Mouse (Mus musculus): ENCODE results near the gene Nprl3.
"Not testable (repeated sequence)": the region's sequence is repeated elsewhere in the genome, so short reads cannot be mapped to it uniquely, and the experiment has no call there.

Gene Nprl3

DNA sequence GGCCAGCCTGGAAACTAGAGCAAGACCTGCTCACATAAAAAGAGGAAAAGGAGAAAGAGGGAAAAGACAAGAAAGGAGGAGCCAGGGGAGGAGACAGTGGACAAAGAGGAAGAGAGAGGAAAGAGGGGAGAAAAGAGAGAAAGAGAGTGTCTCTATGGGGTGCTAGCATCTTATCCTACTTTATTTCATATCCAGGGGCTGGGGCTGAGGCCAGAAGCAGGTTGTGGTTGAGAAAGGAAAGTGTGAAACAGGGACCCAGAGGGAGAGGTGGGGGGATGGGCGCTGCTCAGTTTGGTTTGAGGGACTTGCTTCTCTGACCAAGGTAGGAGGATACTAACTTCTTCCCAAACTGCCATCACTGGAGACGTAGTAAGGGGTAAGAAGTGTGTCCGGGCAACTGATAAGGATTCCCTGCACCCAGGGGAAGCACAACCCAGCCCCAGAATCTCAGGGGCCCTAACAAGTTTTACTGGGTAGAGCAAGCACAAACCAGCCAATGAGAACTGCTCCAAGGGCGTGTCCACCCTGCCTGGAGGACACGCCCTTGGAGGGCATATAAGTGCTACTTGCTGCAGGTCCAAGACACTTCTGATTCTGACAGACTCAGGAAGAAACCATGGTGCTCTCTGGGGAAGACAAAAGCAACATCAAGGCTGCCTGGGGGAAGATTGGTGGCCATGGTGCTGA lies 15.7 kb upstream of the Nprl3 start, which contains the start of gene Hba-a1:
Gene Hba-a1, plus strand, starts transcription at position 421 of the 687 bp plus-strand sequence.
- not testable (repeated sequence) for DNase-seq

DNA sequence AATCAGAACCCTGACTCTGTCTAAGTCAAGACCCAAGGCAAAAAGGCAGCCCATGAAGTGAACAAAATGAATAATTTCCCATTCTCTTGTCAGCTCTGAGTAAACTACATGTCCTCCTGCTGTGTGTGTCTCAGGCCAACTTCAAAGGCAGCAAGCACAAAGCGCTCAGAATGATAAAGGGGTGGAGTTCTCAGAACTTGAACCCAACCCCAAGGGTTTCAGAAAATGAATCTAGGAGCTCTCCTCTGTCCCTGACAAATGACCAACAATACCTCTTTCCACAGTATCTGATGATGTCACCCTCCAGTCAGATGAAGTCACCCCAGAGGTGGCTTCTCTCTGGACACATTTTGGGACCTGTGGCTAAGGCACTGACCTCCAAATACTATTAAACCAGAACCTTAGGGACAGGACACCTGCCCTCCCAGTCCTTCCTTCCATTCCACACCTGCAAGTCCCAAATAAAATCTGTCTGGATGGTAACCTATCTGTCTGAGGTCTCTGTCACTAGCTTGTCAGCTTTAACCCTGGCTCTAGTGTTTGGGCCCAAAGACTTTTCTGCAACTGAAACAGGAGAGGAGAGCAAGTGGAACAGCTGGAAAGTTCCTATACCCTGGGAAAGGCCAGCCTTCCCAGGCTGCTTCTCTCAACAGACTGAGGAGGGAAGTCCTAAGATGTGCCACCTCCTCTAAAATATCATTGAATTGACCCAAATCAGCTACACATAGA lies 14.1 kb upstream of the Nprl3 start:
- no peak for DNase-seq

DNA sequence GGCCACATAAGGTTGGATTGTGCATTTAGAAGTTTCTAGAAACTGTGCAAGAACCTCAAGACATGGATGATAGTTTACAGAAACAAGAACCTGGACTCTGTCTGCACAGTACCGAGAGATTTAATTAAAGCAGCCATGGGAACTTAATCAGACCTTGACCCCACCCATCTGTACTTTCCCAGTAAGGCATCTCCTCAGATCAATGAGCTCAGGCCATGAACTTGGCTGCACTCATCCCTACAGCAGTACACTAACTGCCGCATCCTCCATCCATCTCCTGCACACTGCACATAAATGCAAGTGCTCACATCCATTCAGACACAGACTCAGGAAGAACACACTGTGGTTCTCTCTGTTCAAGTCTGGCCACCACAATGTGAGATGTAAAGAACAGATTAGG lies 13.1 kb upstream of the Nprl3 start:
- DNase-seq: no peak

DNA sequence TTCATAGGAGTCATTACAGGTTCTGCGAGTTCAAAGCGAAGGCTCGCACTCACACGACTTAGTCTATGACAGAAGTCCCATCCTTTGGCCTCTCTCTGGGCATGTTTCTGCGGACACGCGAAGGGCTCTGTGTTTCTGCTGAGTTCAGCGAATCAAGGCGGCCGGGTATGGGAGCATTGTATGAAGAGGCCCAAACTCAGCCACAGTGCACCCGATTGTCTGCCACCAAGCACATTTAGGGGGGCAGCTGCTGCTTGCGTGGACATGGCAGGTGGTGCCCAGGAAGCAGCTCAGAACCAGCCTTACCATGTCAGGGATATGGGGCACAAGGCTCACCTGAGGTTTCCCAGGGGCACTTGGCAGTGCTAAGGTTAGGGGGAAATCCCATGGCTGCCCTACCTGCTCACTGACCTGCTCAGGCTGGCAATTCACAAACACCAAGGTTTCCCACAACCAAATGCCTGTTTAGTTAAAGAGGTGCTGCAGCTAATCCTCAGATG lies 11.0 kb upstream of the Nprl3 start:
- DNase-seq: no peak

DNA sequence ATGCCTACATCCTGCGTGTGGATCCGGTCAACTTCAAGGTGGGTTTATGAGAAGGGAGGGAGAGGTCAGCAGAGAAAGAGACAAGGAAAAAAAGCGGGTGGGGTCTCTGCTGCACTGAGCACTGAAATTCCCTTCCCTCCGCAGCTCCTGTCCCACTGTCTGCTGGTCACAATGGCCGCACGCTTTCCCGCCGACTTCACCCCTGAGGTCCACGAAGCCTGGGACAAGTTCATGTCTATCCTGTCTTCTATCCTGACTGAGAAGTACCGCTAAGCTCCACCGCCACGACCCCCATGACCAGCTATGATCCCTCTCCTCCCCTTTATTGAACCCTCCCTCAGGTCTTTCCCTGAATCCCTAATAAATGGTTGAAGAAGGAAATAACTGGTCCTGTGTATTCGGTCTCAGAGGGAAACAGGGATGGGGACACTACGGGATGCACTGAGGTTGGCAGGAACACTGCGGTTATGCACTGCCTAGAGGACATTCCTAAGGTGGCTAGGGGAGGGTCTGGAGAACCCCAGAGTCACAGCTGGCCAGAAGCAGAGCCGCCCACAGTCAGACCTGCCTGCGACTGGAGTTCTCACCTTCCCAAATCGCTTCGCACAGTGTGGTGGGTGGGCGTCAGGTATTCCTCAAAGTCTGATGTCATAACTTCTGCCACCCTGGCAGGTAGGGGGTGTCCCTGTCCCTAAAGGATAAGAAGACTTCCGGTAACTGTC lies 10.4 kb upstream of the Nprl3 start:
- no peak for DNase-seq

DNA sequence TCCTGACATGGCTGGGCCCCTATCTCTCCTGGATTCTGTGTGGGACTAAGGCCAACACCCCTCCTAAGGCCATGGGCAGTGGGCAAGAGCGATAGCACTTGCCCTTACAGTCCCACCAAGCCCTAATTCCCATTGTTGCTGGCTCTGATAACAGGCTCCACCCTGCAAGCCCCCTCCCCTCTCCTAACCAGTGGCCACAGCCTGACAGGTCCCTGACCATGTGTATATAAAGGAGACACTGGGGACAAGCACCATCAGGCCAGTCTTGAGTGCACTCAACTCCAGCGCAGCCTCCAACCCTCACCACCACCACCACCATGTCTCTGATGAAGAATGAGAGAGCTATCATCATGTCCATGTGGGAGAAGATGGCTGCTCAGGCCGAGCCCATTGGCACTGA lies 8.8 kb upstream of the Nprl3 start, which contains the start of gene Hba-x:
Gene Hba-x, plus strand, starts transcription at position 54 of the 400 bp plus-strand sequence.
- DNase-seq: no peak

DNA sequence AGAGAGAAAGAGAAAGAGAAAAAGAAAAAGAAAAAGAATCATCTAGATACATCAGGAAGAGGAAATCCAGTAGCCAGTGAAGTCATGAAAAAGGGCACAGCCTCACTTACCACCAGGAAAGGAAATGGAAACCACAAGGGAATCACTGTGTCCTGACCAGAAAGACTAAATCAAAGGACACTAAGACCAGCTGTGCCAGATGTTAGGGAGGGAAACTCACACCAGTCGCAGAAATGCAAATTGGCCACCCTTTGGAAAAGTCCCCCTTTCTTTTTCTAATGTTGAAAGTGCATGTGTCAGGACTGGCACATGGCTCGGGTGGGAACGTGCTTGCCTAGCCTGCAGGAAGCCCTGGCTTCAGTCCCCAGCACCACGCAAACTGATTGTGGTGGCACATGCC lies 3.7 kb upstream of the Nprl3 start:
- no peak for DNase-seq

DNA sequence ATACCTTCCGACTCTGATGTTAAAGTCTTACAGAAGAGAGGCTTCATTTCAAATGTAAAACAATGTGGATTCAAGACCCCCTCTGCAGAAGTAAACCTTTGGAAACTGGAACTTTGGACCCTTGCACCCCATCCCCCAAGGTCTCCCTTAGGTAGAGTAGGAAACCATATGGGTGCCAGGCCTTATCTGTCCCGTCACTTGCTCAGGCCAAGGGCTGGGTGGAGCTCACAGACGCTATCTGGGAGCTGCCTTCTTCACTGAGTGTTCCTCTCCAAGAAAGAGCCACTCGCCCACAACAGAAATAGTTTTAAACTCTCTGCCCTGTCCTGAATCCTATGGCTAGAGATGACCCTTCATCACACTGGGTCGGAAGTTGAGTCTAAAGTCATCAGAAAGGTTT lies 1.4 kb upstream of the Nprl3 start:
- DNase-seq: no peak

DNA sequence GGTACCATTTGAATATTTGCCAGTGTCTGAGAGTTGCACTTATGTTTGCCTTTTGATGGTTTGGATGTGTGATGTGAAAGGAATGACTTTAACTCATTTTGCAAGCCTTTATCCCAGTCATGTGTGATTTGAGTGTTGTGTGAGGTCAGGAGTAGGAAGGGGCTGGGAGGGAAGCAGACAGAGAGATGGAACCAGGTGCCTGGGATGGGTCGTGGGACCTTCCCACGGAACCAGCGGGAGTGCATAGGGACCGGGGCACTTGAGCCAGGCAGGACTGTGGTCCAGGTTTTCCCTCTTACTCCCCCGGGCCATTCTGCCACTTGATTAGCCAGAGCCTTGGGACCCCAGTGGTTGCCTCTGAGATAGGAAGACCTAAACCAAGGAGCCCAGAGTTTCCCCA lies 457 bp upstream of the Nprl3 start:
- no peak for DNase-seq

DNA sequence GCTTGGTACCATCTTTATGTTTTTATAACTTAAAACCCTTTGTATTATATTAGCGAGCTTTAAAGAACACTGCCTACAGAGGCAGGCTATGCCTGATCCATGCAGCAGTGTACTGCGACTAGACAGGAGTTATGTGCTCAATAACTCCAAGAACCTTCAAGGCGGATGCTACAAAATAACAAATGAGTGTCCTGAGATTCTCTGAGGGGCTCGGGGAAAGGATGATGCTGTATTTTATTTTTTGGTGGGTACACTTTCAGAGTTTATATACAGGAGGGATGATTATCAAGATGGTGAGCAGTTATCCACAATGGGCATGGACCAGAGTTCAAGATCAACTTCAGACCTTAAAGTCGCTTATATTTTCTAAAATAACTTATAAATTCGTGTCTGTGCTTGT lies 731 bp downstream of the Nprl3 start:
- no peak for DNase-seq

DNA sequence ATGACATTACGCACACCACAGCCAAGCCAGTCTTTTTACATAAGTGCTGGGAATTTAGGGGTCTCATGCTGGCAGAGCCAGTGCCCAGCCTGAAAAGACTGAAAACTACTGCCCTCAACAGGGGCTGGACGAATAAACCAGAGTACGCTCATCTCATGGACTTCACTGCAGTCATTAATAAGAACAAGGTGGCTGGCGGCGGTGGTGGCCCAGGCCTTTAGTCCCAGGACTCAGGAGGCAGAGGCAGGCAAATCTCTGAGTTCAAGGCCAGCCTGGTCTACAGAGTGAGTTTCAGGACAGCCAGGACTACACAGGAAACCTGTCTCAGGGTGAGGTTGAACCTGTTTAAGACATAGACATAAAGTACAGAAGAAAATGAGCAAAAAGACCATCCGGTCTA lies 1.3 kb downstream of the Nprl3 start:
- DNase-seq: no peak

DNA sequence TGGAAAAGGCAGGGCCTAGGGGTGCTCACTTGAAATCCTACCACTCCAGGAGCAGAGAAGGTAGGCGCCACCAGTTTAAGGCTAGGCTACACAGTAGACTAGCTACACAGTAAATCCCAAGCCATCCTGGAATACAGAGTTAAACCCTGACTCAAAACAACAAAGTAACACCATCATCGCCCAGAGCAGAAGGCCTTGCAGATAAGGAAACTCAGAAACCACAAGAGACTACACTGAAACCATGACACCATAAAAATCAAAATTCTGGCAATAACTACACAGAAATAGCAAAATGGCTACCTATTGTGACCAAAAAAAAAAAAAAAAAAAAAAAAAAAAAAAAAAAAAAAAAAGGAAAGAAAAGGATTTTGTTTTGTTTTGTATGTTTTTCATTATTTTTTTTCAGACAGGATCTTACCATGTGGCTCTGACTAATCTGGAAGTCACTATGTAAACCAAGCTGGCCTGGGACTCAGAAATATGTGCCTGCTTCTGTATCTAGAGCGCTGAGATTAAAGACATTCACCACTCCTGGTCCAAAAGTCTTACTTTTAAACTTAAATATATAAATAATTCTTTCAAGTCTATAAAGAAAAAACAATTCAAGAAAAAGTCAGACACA lies 2.3 kb downstream of the Nprl3 start:
- DNase-seq: no peak

DNA sequence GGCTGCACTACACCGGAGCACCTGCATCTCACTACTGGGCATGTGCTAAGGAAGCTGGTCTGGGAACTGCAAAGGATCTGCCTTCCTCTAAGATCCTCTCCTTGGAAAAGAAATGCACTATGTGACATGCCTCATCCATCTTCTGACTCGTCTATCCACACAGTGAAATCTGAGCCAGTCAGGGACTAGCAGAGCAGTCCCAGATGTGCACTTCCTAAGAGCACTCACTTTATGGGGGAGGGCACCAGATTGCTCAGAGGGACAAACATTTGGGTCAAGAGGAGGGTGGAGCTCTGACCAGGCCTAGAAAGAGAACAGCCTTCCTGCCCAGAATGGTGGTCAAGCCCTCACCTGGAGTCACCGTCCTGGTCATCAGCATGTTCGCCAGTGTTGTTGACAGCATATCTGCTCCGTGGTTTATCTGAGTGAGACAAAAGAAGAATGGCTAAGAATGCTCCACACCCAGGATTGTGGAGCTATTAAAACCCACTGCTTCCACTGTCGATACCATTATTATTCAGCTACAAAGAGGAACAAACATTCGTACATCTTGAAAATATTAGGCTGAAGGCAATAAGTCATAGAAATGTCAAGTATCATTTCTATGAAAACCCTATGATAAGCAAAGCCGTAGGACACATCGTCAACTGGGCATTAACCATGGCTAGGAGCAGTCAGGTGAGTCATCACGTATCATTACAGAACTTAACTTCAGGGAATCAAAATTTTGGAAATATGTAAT lies 4.7 kb downstream of the Nprl3 start:
- DNase-seq: no peak

DNA sequence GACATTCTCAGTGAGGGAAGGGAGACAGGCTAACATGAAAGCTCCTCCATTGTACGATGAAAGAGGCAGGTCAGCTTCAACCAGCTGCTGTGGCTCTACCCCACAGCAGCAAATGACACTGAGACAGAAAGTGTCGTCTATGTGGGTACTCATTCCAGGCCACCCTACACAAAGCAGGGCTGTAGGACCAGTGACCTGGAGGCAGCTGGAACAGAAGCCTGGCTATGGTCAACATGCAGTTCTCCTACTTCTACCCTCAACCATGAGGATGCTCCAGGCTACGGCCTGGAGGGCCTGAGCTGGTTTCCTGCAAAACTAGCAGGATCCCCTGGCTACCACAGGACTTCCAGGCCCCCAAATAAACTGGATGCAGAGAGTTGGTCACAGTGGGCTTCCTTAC lies 10.9 kb downstream of the Nprl3 start:
- DNase-seq: no peak

DNA sequence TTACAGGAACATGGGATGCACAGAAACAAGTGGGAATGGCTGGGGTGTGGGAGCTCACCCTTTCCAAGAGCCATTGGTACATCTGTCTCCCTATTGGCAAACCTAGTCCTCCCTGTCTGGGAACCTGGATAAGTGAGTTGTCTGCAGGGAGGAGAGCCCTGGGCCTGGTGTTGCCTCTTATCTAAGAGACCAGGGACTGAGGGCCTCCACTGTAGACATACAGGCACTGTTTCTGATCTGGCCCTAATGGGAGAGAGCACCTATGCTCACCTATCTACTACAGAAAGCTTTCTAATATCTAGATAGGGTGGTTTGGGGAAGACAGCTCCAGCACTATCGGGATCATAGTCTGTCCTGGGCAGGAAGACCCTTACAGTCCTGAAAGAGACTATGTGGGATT lies 11.4 kb downstream of the Nprl3 start:
- no peak for DNase-seq

DNA sequence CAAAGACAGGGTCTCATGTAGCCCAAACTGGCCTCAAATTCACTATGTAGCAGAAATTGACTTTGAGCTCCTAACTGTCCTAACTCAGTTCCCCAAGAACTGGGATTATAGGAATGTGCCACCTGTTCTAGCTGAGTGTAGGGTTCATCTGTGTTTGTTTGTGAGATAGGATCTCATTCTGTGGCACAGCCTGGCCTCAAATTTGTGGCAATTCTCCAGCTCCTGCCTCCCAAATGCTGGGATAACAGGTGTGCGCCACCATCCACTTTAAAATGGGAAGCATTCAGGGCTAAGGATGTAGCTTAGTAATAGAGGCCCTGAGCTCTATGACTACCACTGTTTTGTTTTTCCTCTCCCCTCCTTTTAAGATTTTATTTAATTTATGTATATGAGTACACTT lies 14.4 kb downstream of the Nprl3 start:
- no peak for DNase-seq

DNA sequence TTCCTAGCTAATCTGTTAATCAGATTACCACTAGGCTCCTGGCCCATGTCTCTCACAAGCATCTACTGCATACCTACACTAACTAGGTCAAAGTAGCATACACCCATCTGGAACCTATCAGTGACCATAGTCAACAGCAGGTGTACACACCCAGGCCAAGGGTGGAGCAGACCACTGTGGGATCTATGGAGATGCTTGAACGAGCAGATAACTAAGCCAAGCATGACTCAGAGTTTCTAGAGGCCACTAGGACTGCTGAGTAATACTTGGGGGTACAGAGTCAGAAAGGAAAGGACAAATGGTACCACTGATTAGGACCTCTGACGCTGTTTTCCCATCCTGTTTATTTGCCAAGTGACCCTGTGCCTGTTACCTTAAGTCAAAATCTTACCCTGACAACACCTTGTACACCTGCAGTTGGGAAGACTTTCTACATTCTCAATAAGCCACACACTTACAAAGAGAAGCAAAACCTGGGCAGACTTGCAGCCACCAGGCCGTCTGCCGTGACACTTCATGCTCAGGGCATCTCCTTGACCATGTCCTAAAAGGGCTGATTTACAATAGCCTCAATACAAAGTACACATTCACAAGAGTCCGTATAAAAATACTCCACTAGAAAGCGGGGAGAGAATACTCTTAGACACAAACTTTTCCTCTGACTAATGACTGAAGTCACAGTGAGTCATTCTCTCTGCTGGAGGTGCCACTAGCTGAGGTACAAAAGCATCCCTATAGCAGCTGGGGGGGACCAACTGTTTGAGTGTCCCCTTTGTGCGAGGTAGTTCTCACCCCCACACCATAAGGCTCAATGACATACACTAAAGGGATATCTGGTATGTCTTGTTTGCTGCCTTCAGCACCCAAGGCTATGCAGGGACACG lies 16.4 kb downstream of the Nprl3 start:
- no peak for DNase-seq

DNA sequence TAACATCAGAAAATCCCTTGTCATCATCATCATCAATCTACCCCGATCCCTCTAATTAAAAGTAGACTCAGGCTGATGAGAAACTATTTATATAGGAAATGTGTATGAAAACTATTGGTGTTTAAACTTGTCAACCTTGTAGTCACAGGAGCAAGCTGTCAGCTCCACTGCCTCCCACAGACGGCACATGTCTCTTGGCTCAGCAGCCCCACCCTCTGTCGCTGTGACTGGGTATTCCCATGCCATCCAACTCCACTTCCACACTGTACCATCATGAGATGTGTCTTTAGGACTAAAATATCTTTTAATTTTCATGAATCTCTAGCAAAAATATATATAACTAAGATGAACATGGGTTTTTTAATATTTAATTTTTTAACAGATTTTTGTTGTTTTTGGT lies 19.2 kb downstream of the Nprl3 start:
- DNase-seq: no peak

DNA sequence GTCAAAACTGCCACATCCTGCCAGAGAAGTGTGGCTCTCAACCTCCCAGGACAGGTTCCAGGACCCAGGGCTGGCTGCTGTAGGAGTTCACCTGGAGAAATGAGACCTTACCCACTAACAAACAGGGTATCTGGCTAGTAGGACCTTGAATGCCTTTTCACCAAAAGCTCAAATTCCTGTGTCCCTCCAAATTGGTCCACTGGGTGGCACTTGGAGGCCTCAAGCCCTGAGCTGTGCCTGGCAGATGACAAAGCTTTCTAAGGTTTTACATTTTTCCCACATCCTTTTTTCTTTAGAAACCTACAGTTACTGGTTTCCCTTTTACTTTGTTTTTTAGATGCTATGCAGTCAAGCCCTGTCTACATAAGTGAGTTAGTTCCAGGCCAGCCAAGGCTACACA lies 20.4 kb downstream of the Nprl3 start:
- no peak for DNase-seq

DNA sequence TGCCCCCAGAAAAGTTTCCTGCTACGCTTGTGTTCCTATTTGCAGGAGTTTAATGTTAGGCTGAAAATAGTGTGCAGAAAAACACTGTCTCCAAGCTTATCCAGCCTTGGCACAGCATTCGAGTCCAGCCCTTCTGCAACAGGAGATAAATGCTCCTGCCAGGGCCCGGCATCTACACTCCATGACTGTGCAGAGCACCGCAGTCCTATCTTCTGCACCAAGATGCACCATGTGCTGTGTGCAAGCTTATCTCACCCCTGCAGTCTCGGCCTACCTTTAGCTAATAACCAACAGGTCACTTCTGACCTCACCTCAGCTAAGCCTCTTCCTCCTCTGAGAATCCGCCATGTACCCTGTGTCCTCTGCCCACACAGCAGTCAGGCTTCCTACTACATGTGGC lies 21.9 kb downstream of the Nprl3 start:
- DNase-seq: no peak

DNA sequence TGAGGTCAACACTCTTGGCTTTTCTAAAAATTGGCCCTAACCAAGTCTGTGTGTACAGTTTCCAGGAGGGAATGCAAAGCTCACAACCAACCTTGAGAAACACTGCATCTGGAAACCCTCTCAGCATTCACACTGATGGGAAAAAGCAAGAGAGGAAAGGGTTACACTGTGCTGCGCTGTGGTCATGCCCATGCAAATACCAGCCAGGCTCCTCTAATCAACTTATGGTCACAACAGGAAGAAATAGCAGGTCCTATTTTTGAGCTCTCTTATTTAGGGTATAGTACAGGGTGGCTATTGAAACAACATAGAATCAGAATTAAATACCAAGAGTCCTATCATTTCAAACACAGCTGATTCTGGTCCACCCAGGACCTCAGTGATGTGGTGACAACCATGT lies 22.9 kb downstream of the Nprl3 start:
- DNase-seq: no peak

DNA sequence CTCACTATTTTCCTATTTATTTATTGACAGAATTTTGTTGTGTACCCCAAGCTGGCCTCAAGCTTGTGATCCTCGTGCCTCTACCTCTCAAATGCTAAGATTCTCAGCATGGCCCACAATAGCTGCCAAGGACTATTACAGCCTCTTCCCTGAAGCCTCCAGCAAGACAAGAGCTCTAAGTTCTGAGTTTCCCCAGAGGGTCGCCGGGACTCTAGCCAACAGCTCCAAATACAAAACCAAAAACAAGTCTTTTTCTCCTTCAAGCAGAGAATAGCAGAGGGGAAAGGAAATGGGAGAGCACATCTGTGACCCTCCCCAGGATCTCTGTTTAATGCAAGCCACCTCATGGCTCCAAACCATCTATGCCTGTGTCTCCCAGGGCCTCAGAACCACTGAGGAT lies 23.4 kb downstream of the Nprl3 start:
- DNase-seq: no peak

Data from lung, adult 18-20 months (tissue).